Mouse (Mus musculus): Measurements from ENCODE around the gene Kcnh3. TPM values are rescaled to one million over a fixed set of nuclear protein-coding genes. Genes with fewer than 3 reads are reported as not detected.
"Not testable (repeated sequence)": the region's sequence is repeated elsewhere in the genome, so short reads cannot be mapped to it uniquely, and the experiment has no call there.

The Kcnh3 gene
- polyA plus RNA-seq, 1 experiment from 2014 or later: not detected

DNA sequence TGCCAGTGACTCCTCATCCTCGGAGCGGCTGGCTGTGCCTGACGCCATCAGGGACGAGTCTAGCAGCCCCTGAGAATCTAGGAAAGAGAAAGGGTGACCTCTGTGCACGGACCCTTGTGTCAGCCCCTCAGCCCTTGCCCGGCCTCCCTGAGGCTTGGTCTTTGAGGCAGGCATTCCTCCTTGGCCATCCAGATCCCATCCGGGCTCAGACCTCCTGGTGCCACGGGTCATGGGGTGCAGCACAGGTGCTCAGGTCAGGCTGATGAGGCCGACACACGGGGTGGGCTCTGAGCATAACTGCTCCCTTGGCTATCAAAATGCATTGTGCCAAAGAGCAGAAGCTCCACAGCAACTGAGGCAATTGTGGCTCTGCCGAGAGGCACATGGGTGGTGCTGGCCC lies 25.3 kb downstream of the Kcnh3 start:
- 84% methylated on average over 11 of the region's 11 CpGs for WGBS (ENCODE audit: insufficient replicate concordance)
- Histone ChIP-seq H3K27ac (ENCODE audit: low read depth, low read length) (peak overlapping the region; percentile 77), H3K9ac (ENCODE audit: low read depth, low read length) (peak overlapping the region; percentile 54; the same call in 1 of the 2 replicates), H3K36me3 (ENCODE audit: control insufficient read depth, insufficient read depth, low read length) (peaks cover 7% of the 10 kb centered on the region; the same call in 1 of the 2 replicates), H3K4me1 (ENCODE audit: control insufficient read depth, insufficient read depth, low read length) (peaks cover 42% of the 10 kb centered on the region), H3K9me3 (replicated peaks; ENCODE audit: control insufficient read depth, low read length) (no peaks in the 10 kb centered on the region), H3K4me3 (ENCODE audit: low read depth, low read length) (no peak overlapping the region), H3K4me2 (peak overlapping the region; percentile 93), H3K27me3 (ENCODE audit: control insufficient read depth, insufficient read depth, low read length) (no peaks in the 10 kb centered on the region)
- no peak for ATAC-seq (replicated peaks; ENCODE audit: insufficient number of reproducible peaks, low FRiP score, low TSS enrichment)

DNA sequence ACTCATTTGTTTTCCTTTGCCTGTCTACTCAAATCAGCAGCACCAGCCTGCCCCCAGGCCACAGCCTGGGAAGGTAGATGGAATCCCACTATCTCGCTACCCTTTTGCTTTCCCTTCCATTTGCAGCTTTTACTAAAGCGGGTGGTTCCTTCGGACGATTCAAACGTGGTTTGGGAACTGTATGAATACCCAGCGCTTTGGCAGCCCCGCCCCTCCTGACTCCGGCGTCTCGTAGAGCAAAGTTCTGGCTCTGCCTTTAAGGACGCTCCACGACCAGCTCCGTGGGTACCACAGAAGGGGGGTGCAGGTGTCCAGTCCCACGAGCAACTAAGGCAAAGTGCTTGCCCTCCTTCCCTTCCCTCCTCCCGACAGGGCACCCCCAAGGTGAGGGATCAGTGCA lies 26.4 kb downstream of the Kcnh3 start:
- H3K9ac ChIP-seq (ENCODE audit: low read depth, low read length): peak overlapping the region; percentile 72
- not testable (repeated sequence) for H3K9me3 ChIP-seq (replicated peaks; ENCODE audit: control insufficient read depth, low read length); H3K36me3 ChIP-seq (ENCODE audit: control insufficient read depth, insufficient read depth, low read length); H3K27ac ChIP-seq (ENCODE audit: low read depth, low read length); ATAC-seq (replicated peaks; ENCODE audit: insufficient number of reproducible peaks, low FRiP score, low TSS enrichment); H3K27me3 ChIP-seq (ENCODE audit: control insufficient read depth, insufficient read depth, low read length)
- H3K4me3 ChIP-seq (ENCODE audit: low read depth, low read length): peak overlapping the region; percentile 60
- peak overlapping the region; percentile 93 for H3K4me2 ChIP-seq
- 0% methylated on average over 14 of the region's 15 CpGs for WGBS (ENCODE audit: insufficient replicate concordance)
- H3K4me1 ChIP-seq (ENCODE audit: control insufficient read depth, insufficient read depth, low read length): peaks cover 42% of the 10 kb centered on the region

DNA sequence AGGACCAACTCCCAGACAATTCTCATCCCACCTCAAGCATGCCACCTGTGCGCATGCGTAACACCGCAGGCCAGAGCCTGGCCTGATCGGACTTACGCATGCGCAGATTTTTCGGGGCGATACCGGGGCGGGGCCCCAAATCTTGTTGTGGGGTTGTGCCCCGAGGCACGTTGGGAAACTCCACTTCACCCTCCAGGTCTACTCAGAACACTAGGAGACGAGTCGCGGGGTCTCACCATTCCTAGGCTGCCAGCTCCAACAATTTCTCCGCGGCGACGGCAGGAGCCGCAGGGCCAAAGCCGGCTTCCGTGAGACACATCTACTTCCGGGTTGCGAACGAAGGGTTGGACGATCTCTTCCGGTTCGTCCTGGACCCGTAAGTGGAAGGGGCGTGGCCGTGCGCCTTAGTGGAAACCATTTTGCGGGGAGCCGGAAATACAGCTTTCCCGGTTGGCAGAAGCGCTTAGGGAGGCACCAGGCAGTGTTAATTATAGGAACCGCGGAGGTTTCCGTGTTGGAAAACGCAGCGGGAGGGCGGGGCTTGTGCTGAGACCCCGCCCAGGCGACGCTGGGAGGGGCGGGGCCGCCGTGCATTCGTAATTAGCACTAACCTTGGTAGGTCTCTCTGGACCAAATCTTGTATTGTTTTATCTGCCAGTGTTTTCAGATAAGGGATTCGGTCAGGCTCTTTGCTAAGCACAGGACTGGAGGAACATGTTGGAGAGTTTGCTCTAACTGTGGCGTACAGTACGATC lies 27.1 kb downstream of the Kcnh3 start, which contains the start of gene Mcrs1:
Gene Mcrs1 (minus strand): TSS at position 336 of the 755 bp plus-strand sequence.
- ATAC-seq (replicated peaks; ENCODE audit: insufficient number of reproducible peaks, low FRiP score, low TSS enrichment): peak; percentile 84
- Histone ChIP-seq H3K27ac (ENCODE audit: low read depth, low read length) (peak within 1 kb of the TSS; percentile 99), H3K4me1 (ENCODE audit: control insufficient read depth, insufficient read depth, low read length) (peaks cover 42% of the 10 kb centered on the region), H3K36me3 (ENCODE audit: control insufficient read depth, insufficient read depth, low read length) (0 out of 2 replicates have a peak, but pooled peaks cover 3% of the 10 kb centered on the region), H3K9ac (ENCODE audit: low read depth, low read length) (peak within 1 kb of the TSS; percentile 80), H3K4me2 (peak within 1 kb of the TSS; percentile 93), H3K4me3 (ENCODE audit: low read depth, low read length) (peak within 1 kb of the TSS; percentile 60), H3K9me3 (replicated peaks; ENCODE audit: control insufficient read depth, low read length) (no peaks in the 10 kb centered on the region), H3K27me3 (ENCODE audit: control insufficient read depth, insufficient read depth, low read length) (no peaks in the 10 kb centered on the region)
- under 1% methylated on average over 52 of the region's 52 CpGs for WGBS (ENCODE audit: insufficient replicate concordance)

DNA sequence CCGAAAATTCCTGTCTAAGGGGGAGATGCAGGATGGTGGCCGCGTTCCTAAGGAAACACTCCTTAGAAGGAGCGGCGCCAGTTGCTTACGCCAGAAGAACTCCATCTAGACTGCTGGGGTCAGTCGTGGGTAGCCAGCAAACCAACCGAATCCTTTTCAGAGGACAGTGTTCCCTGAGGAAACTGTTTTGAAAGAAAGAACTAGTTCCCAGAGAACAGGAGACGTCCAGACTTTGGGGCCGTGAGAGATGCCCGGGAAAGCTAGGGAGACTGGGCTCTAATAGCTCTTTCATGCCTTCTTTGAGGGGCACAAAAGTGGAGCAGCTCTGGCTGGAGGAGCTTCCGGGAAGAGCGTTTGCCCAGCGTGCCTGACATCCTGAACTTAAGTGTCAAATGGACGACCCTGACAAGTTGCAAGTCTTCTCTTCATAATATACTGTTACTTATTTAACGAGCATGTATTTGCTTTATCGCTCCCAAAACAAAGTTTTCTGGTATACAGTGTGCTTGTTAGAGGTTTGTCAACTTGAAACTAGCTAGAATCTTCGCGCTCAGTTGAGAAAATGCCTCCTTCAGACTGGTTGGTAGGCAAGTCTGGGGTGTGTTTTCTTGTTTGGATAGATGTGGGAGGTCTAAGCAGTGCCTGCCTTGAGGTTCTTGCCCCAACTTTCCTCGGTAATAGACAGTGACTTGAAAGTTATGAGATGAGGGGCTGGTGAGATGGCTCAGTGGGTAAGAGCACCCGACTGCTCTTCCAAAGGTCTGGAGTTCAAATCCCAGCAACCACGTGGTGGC lies 27.9 kb downstream of the Kcnh3 start:
- Histone ChIP-seq H3K4me1 (ENCODE audit: control insufficient read depth, insufficient read depth, low read length) (peaks cover 41% of the 10 kb centered on the region), H3K27ac (ENCODE audit: low read depth, low read length) (peak overlapping the region; percentile 99), H3K4me2 (peak overlapping the region; percentile 93), H3K9ac (ENCODE audit: low read depth, low read length) (peak overlapping the region; percentile 80), H3K4me3 (ENCODE audit: low read depth, low read length) (peak overlapping the region; percentile 60), H3K27me3 (ENCODE audit: control insufficient read depth, insufficient read depth, low read length) (no peaks in the 10 kb centered on the region), H3K36me3 (ENCODE audit: control insufficient read depth, insufficient read depth, low read length) (0 out of 2 replicates have a peak, but pooled peaks cover 3% of the 10 kb centered on the region), H3K9me3 (replicated peaks; ENCODE audit: control insufficient read depth, low read length) (no peaks in the 10 kb centered on the region)
- ATAC-seq (replicated peaks; ENCODE audit: insufficient number of reproducible peaks, low FRiP score, low TSS enrichment): peak; percentile 11
- 4% methylated on average over 22 of the region's 22 CpGs for WGBS (ENCODE audit: insufficient replicate concordance)

DNA sequence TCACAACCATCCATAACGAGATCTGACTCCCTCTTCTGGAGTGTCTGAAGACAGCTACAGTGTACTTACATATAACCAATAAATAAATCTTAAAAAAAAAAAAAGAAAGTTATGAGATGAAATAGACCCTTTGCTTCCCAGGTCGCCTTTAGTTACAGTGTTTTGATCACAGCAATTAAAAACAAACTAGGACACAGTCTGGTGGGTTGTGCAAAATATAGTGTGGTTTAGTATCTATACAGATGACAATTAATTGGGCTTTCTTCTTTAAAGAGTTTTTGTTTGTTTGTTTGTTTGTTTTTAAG lies 28.5 kb downstream of the Kcnh3 start:
- H3K4me3 ChIP-seq (ENCODE audit: low read depth, low read length); ATAC-seq (replicated peaks; ENCODE audit: insufficient number of reproducible peaks, low FRiP score, low TSS enrichment); H3K36me3 ChIP-seq (ENCODE audit: control insufficient read depth, insufficient read depth, low read length); H3K27me3 ChIP-seq (ENCODE audit: control insufficient read depth, insufficient read depth, low read length); H3K9me3 ChIP-seq (replicated peaks; ENCODE audit: control insufficient read depth, low read length); H3K9ac ChIP-seq (ENCODE audit: low read depth, low read length): not testable (repeated sequence)
- 42% methylated on average over 2 of the region's 2 CpGs for WGBS (ENCODE audit: insufficient replicate concordance)
- Histone ChIP-seq H3K27ac (ENCODE audit: low read depth, low read length) (peak overlapping the region; percentile 99; the same call in 1 of the 2 replicates), H3K4me2 (peak overlapping the region; percentile 93), H3K4me1 (ENCODE audit: control insufficient read depth, insufficient read depth, low read length) (peaks cover 36% of the 10 kb centered on the region)

DNA sequence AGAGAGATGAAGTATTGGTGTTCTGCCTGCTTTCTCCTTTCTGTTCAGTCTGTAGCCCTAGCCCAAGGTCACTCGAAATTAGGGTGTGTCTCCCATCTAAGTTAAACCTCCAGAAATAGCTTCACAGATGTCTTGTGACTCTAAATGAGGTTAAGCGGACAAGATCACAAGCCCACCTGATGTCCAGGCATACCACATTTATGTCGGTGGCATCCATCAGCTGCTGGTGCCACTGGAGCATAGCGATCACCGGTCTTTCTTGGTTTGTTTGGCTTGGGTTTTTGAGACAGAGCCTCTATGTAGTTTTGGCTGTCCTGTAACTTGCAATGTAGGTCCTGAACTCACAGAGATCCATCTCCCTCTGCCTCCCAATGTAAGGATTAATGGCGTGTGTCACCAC lies 29.1 kb downstream of the Kcnh3 start:
- H3K4me3 ChIP-seq (ENCODE audit: low read depth, low read length): no peak overlapping the region
- no peak overlapping the region for H3K9ac ChIP-seq (ENCODE audit: low read depth, low read length)
- H3K27ac ChIP-seq (ENCODE audit: low read depth, low read length): no peak overlapping the region
- 88% methylated on average over 6 of the region's 6 CpGs for WGBS (ENCODE audit: insufficient replicate concordance)
- H3K9me3 ChIP-seq (replicated peaks; ENCODE audit: control insufficient read depth, low read length): no peaks in the 10 kb centered on the region
- no peaks in the 10 kb centered on the region for H3K36me3 ChIP-seq (ENCODE audit: control insufficient read depth, insufficient read depth, low read length)
- H3K27me3 ChIP-seq (ENCODE audit: control insufficient read depth, insufficient read depth, low read length): no peaks in the 10 kb centered on the region
- peaks cover 29% of the 10 kb centered on the region for H3K4me1 ChIP-seq (ENCODE audit: control insufficient read depth, insufficient read depth, low read length)
- no peak overlapping the region for H3K4me2 ChIP-seq
- no peak for ATAC-seq (replicated peaks; ENCODE audit: insufficient number of reproducible peaks, low FRiP score, low TSS enrichment)

DNA sequence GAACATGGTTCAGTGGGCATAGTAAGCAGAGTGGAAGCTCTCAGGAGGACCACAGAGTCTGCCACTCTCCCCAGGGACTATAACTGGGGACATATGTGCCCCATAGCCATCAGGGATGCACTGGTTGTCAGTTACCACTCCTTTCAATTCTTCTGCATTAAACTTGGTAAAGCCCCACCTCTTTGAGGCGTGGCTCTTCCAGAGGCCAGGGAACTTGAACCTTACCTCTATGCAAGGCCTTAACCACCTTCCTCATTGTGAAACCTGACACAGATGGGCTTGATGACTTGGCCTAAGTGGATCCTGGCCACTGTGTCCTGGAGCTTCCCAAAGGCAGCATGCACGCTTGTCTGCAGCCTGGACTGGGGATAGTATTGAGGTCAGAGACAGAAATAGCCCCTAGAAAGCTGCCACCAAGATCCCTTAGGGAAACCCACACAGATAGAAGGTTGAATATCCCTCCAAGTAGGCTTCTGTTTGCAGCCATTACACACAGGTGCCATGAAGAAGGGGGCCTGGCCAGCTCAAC lies 29.9 kb downstream of the Kcnh3 start:
- 71% methylated on average over 2 of the region's 2 CpGs for WGBS (ENCODE audit: insufficient replicate concordance)
- no peak overlapping the region for H3K4me3 ChIP-seq (ENCODE audit: low read depth, low read length)
- H3K27ac ChIP-seq (ENCODE audit: low read depth, low read length): 0 out of 2 replicates have a peak overlapping the region, but pooled peaks have one; percentile 29

DNA sequence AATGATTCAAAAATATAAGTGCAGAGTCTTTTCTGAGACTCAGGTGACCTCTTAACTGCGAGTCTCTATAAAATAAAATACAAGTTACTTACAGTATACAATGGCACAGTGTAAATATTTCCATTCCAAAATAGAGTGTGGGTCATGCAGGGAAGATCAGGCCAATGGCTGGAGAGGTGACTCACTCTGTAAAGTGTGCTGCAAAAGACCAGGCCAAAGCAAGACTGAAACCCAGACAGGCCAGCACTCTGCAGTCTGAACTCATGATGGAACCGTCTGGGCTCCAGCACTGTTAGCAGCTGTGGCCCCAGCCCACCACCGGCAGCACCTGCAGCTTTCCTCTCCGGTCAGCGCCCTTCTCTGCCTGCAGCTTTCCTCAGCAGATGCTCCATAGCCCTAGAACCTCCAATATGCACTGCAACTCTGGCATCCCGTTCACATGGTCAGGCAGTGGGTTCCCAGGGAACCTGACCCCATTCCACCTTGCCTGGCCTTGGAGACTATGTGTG lies 30.6 kb downstream of the Kcnh3 start:
- 84% methylated on average over 6 of the region's 6 CpGs for WGBS (ENCODE audit: insufficient replicate concordance)
- Histone ChIP-seq H3K9ac (ENCODE audit: low read depth, low read length) (no peak overlapping the region), H3K4me2 (no peak overlapping the region), H3K27ac (ENCODE audit: low read depth, low read length) (no peak overlapping the region), H3K4me3 (ENCODE audit: low read depth, low read length) (no peak overlapping the region), H3K27me3 (ENCODE audit: control insufficient read depth, insufficient read depth, low read length) (no peaks in the 10 kb centered on the region), H3K36me3 (ENCODE audit: control insufficient read depth, insufficient read depth, low read length) (no peaks in the 10 kb centered on the region), H3K9me3 (replicated peaks; ENCODE audit: control insufficient read depth, low read length) (no peaks in the 10 kb centered on the region), H3K4me1 (ENCODE audit: control insufficient read depth, insufficient read depth, low read length) (peaks cover 25% of the 10 kb centered on the region)
- ATAC-seq (replicated peaks; ENCODE audit: insufficient number of reproducible peaks, low FRiP score, low TSS enrichment): no peak

More for the DNA sequence above, 29.9 kb downstream of the Kcnh3 start:
- no peak for ATAC-seq (replicated peaks; ENCODE audit: insufficient number of reproducible peaks, low FRiP score, low TSS enrichment)
- no peak overlapping the region for H3K9ac ChIP-seq (ENCODE audit: low read depth, low read length)
- no peaks in the 10 kb centered on the region for H3K9me3 ChIP-seq (replicated peaks; ENCODE audit: control insufficient read depth, low read length)
- H3K36me3 ChIP-seq (ENCODE audit: control insufficient read depth, insufficient read depth, low read length): no peaks in the 10 kb centered on the region
- H3K4me1 ChIP-seq (ENCODE audit: control insufficient read depth, insufficient read depth, low read length): peaks cover 28% of the 10 kb centered on the region
- no peaks in the 10 kb centered on the region for H3K27me3 ChIP-seq (ENCODE audit: control insufficient read depth, insufficient read depth, low read length)
- H3K4me2 ChIP-seq: no peak overlapping the region

All from heart, embryonic 11.5 days (tissue).